Mouse (Mus musculus) embryonic facial prominence, embryonic 14.5 days (tissue): Measurements from ENCODE around the gene Pex1. TPM values are rescaled to one million over a fixed set of nuclear protein-coding genes. Genes with fewer than 3 reads are reported as not detected.
A peak's percentile ranks its signal among the peaks of the same experiment; 100 is the strongest.

Experiments used
- ATAC-seq: fragments of 200-750 bp; cut with Nextera tagmentation; 2 replicates; pipeline ENCODE4 v1.8.0; 2017; ENCODE audit warnings: low read depth, moderate number of reproducible peaks, moderate TSS enrichment
- DNase-seq: peaks from one replicate; pipeline ENCODE4 v3.0.0-alpha.2; 2015; ENCODE audit warnings: low spot score
- H3K27ac ChIP-seq: fragments of 300-500 bp; sonication (generic); replicated peaks from 2 replicates; pipeline ENCODE4 v1.5.1; 2014; ENCODE audit warnings: low read depth, mild to moderate bottlenecking, low read length, moderate library complexity
- H3K27me3 ChIP-seq: fragments of 300-500 bp; sonication (generic); replicated peaks from 2 replicates; pipeline ENCODE4 v1.6.1; 2014; ENCODE audit warnings: low read length; ENCODE audit not compliant: control insufficient read depth, insufficient read depth
- H3K36me3 ChIP-seq: fragments of 300-500 bp; sonication (generic); 2 replicates; pipeline ENCODE4 v1.6.1; 2014; ENCODE audit warnings: low read length, mixed read lengths; ENCODE audit not compliant: control insufficient read depth, insufficient read depth
- H3K4me1 ChIP-seq: fragments of 300-500 bp; sonication (generic); 2 replicates; pipeline ENCODE4 v1.6.1; 2014; ENCODE audit warnings: antibody characterized with exemption, low read length; ENCODE audit not compliant: control insufficient read depth, insufficient read depth
- H3K4me2 ChIP-seq: fragments of 300-500 bp; sonication (generic); 2 replicates; pipeline ENCODE4 v1.6.1; 2014; ENCODE audit warnings: low read depth, mild to moderate bottlenecking, low read length, moderate library complexity, mixed read lengths
- H3K4me3 ChIP-seq: fragments of 300-500 bp; sonication (generic); 2 replicates; pipeline ENCODE4 v1.5.1; 2014; ENCODE audit warnings: low read depth, mild to moderate bottlenecking, low read length
- H3K9ac ChIP-seq: fragments of 300-500 bp; sonication (generic); 2 replicates; pipeline ENCODE4 v1.6.1; 2014; ENCODE audit warnings: low read depth, mild to moderate bottlenecking, low read length, moderate library complexity, mixed read lengths
- H3K9me3 ChIP-seq: fragments of 300-500 bp; sonication (generic); 2 replicates; pipeline ENCODE4 v1.6.1; 2016; ENCODE audit warnings: low read length; ENCODE audit not compliant: control insufficient read depth
- WGBS: fragments of 180-500 bp; shearing (Covaris S2); extraction: QIAGEN DNeasy Blood & Tissue Kit; methylation state at CpG from one replicate; pipeline ENCODE4 v1.1.7; 2014; 5-methylcytosine and 5-hydroxymethylcytosine counted together
- polyA plus RNA-seq: library from polyadenylated mRNA; unstranded; fragments of >200 nt; fragmentation: Nextera tagmentation; extraction: Ambion mirVana; gene quantifications from 2 replicates; pipeline ENCODE4 v1.2.1, GENCODE M21; 2014

Pex1 gene
- polyA plus RNA-seq, 1 experiment from 2014 or later: 13.0 TPM

DNA sequence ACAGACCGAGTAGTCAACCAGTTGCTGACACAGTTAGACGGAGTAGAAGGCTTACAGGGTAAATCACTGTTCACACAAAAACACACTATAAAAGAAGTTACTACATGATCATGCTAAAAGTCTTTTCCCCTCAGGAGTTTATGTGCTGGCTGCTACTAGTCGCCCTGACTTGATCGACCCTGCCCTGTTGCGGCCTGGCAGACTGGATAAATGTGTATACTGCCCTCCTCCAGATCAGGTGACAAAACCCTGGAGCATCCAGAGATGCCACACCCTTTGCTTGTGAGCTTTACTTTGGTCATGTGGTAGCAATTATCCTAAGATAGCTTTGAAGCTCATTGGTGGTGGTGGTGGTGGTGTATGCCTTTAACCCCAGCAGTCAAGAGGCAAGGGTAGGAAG lies 34.2 kb downstream of the Pex1 start:
- H3K4me2 ChIP-seq: no peak overlapping the region
- no peaks in the 10 kb centered on the region for H3K27me3 ChIP-seq
- H3K4me3 ChIP-seq: no peak overlapping the region
- no peak for DNase-seq
- no peak overlapping the region for H3K9ac ChIP-seq
- 83% methylated on average over 5 of the region's 5 CpGs for WGBS
- H3K36me3 ChIP-seq: peaks cover 33% of the 10 kb centered on the region
- no peak for ATAC-seq
- H3K9me3 ChIP-seq: no peaks in the 10 kb centered on the region
- H3K27ac ChIP-seq: no peak overlapping the region
- H3K4me1 ChIP-seq: no peaks in the 10 kb centered on the region

- H3K4me3 ChIP-seq: no peak overlapping the region
- H3K36me3 ChIP-seq: peaks cover 34% of the 10 kb centered on the region
- no peaks in the 10 kb centered on the region for H3K4me1 ChIP-seq
- H3K27me3 ChIP-seq: no peaks in the 10 kb centered on the region
- H3K9me3 ChIP-seq: no peaks in the 10 kb centered on the region
- 71% methylated on average over 16 of the region's 16 CpGs for WGBS
- no peak overlapping the region for H3K4me2 ChIP-seq
- no peak for DNase-seq
- H3K27ac ChIP-seq: no peak overlapping the region
- no peak overlapping the region for H3K9ac ChIP-seq
- no peak; the same call in 1 of the 2 replicates for ATAC-seq
Observed at GRCm38 (mm10) chr5:3631512-3632271, 35.8 kb downstream of the Pex1 start.

DNA sequence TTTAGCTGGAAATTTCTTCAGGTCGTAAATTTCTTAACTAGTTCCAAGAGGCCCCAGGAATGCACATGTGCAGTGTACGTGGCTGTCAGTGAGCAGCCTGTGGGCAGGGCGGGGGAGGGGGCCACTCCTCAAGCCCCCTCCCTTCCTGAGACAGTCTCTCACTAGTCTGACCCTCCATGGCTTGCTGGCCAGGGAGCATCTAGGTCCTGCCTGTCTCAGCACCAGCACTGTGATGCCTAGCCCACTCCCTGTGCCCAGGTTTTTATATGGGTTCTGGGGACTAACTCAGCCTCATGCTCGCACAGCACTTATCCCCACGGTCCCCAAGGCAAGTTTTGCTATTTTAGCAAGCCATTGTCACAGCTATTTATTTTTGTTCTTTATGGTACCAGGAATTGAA lies 36.4 kb downstream of the Pex1 start:
- no peak for ATAC-seq
- Histone ChIP-seq H3K27ac (no peak overlapping the region), H3K9me3 (no peaks in the 10 kb centered on the region), H3K4me1 (no peaks in the 10 kb centered on the region), H3K4me3 (no peak overlapping the region), H3K27me3 (no peaks in the 10 kb centered on the region), H3K4me2 (no peak overlapping the region), H3K36me3 (peaks cover 34% of the 10 kb centered on the region), H3K9ac (no peak overlapping the region)
- DNase-seq: no peak
- WGBS: 77% methylated on average over 5 of the region's 5 CpGs

DNA sequence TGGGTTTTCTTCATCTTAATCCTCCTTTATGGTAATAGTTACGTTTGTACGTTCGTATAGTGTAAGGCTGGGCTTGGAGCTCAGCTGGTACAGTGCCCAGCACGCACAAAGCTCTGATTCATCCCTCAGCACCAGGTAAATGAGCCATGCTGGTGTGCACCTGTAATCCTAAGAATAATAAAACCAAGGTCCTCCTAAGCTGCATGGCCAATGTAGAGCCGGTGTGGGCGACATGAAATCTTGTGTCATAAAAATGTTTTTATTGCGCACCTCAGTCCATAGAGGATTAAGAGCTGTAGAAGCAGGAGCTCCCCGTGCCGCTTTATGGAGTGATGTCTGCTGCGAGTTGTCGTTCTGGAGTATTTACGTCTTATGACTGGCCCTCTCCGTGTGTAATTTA lies 37.4 kb downstream of the Pex1 start:
- no peak overlapping the region for H3K4me2 ChIP-seq
- no peaks in the 10 kb centered on the region for H3K4me1 ChIP-seq
- no peak overlapping the region for H3K27ac ChIP-seq
- H3K9me3 ChIP-seq: no peaks in the 10 kb centered on the region
- no peak for DNase-seq
- H3K4me3 ChIP-seq: no peak overlapping the region
- no peak overlapping the region for H3K9ac ChIP-seq
- 93% methylated on average over 13 of the region's 13 CpGs for WGBS
- H3K27me3 ChIP-seq: no peaks in the 10 kb centered on the region
- no peak for ATAC-seq
- peaks cover 32% of the 10 kb centered on the region for H3K36me3 ChIP-seq

GRCm38 (mm10) chr5:3633951-3634350 lies 38.1 kb downstream of the Pex1 start:
- no peak for DNase-seq
- 72% methylated on average over 4 of the region's 4 CpGs for WGBS
- H3K36me3 ChIP-seq: peaks cover 32% of the 10 kb centered on the region

GRCm38 (mm10) chr5:3635286-3635685 lies 39.4 kb downstream of the Pex1 start:
- H3K4me2 ChIP-seq: no peak overlapping the region
- ATAC-seq (no peak), DNase-seq (no peak)
- H3K9me3 ChIP-seq: no peaks in the 10 kb centered on the region
- H3K27ac ChIP-seq: no peak overlapping the region
- H3K4me1 ChIP-seq: no peaks in the 10 kb centered on the region
- H3K36me3 ChIP-seq: peaks cover 30% of the 10 kb centered on the region
- no peak overlapping the region for H3K4me3 ChIP-seq
- 81% methylated on average over 8 of the region's 8 CpGs for WGBS
- H3K27me3 ChIP-seq: no peaks in the 10 kb centered on the region
- H3K9ac ChIP-seq: no peak overlapping the region

More at GRCm38 (mm10) chr5:3633951-3634350, 38.1 kb downstream of the Pex1 start:
- Histone ChIP-seq H3K9ac (no peak overlapping the region), H3K4me3 (no peak overlapping the region), H3K27me3 (no peaks in the 10 kb centered on the region), H3K9me3 (no peaks in the 10 kb centered on the region), H3K27ac (no peak overlapping the region), H3K4me1 (no peaks in the 10 kb centered on the region), H3K4me2 (no peak overlapping the region)
- no peak for ATAC-seq

- no peaks in the 10 kb centered on the region for H3K27me3 ChIP-seq
- WGBS: 92% methylated on average over 6 of the region's 6 CpGs
- no peak for ATAC-seq
- H3K4me1 ChIP-seq: 0 out of 2 replicates have a peak, but pooled peaks cover 5% of the 10 kb centered on the region
- no peak overlapping the region for H3K27ac ChIP-seq
- no peak overlapping the region for H3K4me2 ChIP-seq
- no peak for DNase-seq
- H3K9ac ChIP-seq: no peak overlapping the region
- no peak overlapping the region for H3K4me3 ChIP-seq
- peaks cover 41% of the 10 kb centered on the region for H3K36me3 ChIP-seq
- no peaks in the 10 kb centered on the region for H3K9me3 ChIP-seq
Observed at GRCm38 (mm10) chr5:3644621-3645020, 48.8 kb downstream of the Pex1 start.

- no peaks in the 10 kb centered on the region for H3K9me3 ChIP-seq
- H3K4me2 ChIP-seq: no peak overlapping the region; the same call in 1 of the 2 replicates
- WGBS: 61% methylated on average over 6 of the region's 6 CpGs
- no peak overlapping the region for H3K27ac ChIP-seq
- DNase-seq (no peak), ATAC-seq (no peak)
- H3K4me1 ChIP-seq: 0 out of 2 replicates have a peak, but pooled peaks cover 5% of the 10 kb centered on the region
- H3K4me3 ChIP-seq: no peak overlapping the region
- no peak overlapping the region for H3K9ac ChIP-seq
- H3K27me3 ChIP-seq: no peaks in the 10 kb centered on the region
- peaks cover 39% of the 10 kb centered on the region for H3K36me3 ChIP-seq
Observed at GRCm38 (mm10) chr5:3645326-3645725, 49.5 kb downstream of the Pex1 start.

- peaks cover 32% of the 10 kb centered on the region for H3K36me3 ChIP-seq
- H3K4me1 ChIP-seq: 0 out of 2 replicates have a peak, but pooled peaks cover 5% of the 10 kb centered on the region
- peak overlapping the region; percentile 88 for H3K9ac ChIP-seq
- ATAC-seq (no peak), DNase-seq (no peak)
- no peaks in the 10 kb centered on the region for H3K27me3 ChIP-seq
- H3K4me3 ChIP-seq: peak overlapping the region; percentile 95
- peak overlapping the region; percentile 68 for H3K4me2 ChIP-seq
- WGBS: 16% methylated on average over 6 of the region's 6 CpGs
- no peaks in the 10 kb centered on the region for H3K9me3 ChIP-seq
- peak overlapping the region; percentile 28; the same call in 1 of the 2 replicates for H3K27ac ChIP-seq
Observed at GRCm38 (mm10) chr5:3646539-3646938, 50.7 kb downstream of the Pex1 start.
